Mouse (Mus musculus): ENCODE results near the gene Nup155. TPM values are rescaled to one million over a fixed set of nuclear protein-coding genes. Genes with fewer than 3 reads are reported as not detected.
A peak's percentile ranks its signal among the peaks of the same experiment; 100 is the strongest.

Nup155 gene
- total RNA-seq, 2 experiments from 2014 or later, result 25.2 to 28.0 TPM

DNA sequence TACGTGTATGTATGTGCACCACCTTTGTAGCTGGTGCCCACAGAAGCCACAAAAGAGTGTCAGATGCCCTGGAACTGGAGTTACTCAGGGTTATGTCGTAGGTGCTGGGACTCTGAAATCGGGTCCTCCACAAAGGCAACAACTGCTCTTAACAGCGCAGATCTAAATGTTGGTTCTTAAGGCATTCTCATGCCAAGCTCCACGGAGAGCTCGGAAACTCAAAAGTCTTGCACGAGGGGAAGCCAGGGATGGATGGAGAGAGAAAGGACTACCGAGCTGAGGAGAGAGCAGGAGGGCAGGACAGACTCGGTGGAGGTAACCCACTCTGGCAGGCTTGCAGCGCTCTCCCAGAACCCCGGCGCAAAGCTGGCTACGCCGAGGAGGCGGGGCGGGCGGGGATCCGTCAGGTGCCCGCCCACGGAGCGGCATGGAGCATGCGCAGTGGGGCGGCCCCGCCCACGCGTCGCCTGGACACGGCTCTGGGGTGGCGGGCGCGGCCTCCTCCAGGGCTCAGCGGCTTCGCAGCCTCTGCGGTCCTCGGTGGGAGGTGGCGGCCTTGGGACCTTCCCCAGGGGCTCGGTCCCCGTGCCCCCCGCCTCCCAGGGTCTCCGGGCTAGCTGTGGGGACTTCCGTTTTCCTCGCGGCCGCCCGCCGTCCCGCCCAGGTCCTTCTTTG is 59.7 kb downstream of the Nup155 start, which contains the start of gene Cplane1:
Cplane1 (plus strand) TSS at position 516 of the 675 bp plus-strand sequence.
- intact Hi-C loops (cut with DNase I), result no loop called here
- peak; percentile 78 to 96 for DNase-seq (ENCODE audit: extremely low spot score in 1 of 2, low spot score in 2 of 2)

DNA sequence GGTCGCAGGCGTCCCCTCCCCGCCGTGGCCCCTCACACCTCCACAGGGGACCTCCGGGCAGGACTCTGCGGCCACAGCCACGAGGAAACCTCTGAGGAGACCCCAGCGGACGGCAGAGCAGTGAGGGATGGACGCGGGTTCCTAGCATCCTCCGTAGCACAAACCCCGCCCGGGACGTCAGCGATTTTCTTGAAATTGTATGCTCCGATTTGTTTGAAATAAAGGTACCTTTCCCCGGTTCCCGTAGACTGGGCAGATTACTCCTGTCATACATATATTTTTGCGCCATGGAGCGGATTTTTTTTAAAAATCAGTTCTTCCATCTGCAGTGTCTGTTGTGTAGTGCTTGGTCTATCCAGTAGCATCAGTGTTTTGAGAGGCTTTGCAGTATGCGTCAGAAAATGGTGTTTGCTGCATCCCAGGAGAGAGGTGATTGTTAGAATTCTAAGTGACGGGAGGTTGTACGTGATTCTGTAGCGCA is 60.2 kb downstream of the Nup155 start:
- intact Hi-C loops (cut with DNase I), result no loop called here
- peak in 1 of 2 experiments; percentile 15 for DNase-seq (ENCODE audit: extremely low spot score in 1 of 2, low spot score in 2 of 2)

DNA sequence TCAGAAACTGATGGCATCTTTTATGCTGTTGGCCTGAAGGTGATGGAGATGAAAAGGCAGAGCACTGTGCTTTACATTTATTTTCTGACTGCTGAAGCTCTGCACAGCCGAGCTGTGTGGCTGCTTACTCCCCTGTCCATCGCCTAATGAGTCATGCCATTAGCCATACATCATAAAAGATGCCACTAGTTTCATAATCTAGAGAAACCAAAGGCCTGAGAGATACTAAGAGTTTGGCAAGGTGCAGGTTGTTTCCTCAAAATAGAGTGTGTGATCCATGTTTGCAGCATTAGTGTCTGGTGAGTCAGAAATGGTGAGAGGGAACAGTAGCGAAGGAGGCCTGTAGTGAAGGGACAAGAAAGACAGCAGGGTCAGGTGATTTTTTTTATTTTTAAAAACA is 80.5 kb downstream of the Nup155 start:
- DNase-seq (ENCODE audit: extremely low spot score in 1 of 2, low spot score in 2 of 2), result no peak
- intact Hi-C loops (cut with DNase I), result loop anchor here (10.0 kb wide), 1 partner anchor 45 kb away; no protein-coding TSS in a partner anchor

DNA sequence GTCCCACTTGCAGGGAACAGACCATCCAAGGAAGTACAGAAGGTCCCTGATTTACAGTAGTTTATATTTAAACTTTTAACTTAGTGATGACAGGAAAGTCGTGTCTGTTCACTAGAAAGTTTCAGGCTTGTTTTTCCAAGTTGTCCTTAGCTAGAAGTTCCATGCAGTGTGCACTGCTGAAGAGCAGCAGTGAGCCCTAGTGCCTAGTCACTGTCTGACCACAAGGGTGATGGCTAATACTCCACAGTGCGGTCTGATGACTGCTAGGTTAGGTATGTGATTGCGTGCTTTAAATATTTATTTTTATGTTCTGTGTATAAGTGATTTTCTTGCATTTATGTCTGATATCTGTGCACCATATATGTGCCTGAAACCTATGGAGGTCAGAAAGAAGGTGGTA is 81.4 kb downstream of the Nup155 start:
- intact Hi-C loops (cut with DNase I), result no loop called here
- DNase-seq (ENCODE audit: extremely low spot score in 1 of 2, low spot score in 2 of 2), result no peak

DNA sequence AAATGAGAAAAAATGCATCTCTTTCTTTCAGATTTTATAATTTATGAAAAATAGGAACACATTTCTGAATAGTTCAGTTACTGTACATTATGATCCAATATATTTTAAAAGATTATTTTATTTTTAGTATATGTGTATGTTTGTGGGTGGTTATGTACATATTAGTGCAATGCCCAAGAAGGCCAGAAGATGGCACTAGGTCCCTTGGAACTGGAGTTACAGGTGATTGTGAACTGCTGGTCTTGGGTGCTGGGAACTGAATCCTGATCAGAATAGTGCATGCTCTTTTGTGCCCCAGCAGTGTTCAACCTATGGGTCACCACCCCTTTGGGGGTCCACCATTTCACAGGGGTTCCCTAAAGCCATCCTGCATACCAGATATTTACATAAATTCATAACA is 91.2 kb downstream of the Nup155 start:
- intact Hi-C loops (cut with DNase I), result no loop called here
- no peak for DNase-seq (ENCODE audit: extremely low spot score in 1 of 2, low spot score in 2 of 2)

DNA sequence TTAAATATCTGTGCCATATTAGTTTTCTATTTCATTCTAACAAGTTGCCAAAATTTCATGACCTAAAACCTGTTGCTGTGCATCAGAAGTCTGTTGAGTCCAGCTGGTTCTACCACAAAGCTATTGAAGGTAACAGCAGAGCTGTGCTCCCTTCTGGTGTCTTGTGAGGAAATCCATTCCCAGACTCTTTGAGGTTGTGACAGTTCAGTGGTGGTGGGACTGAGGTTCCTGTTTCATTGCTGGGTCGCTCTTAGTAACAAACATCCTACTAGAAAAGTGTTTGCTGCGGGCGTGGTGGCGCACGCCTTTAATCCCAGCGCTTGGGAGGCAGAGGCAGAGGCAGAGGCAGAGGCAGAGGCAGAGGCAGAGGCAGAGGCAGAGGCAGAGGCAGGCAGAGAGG is 99.3 kb downstream of the Nup155 start:
- DNase-seq (ENCODE audit: extremely low spot score in 1 of 2, low spot score in 2 of 2), result no peak
- intact Hi-C loops (cut with DNase I), result no loop called here

Other genes starting within 250 kb of the Nup155 start
- 10 to 100 TPM; 34.2 to 35.7 TPM for gene Wdr70, start 10.1 kb upstream of the Nup155 start, total RNA-seq (2021)
- 10 to 100 TPM; 30.4 to 33.0 TPM for gene Cplane1, start 59.8 kb downstream of the Nup155 start, total RNA-seq (2021)